Mouse (Mus musculus): ENCODE results near the gene Syne3. TPM values are rescaled to one million over a fixed set of nuclear protein-coding genes. Genes with fewer than 3 reads are reported as not detected.

Syne3 gene
- total RNA-seq, 1 experiment, result 1.5 TPM

DNA sequence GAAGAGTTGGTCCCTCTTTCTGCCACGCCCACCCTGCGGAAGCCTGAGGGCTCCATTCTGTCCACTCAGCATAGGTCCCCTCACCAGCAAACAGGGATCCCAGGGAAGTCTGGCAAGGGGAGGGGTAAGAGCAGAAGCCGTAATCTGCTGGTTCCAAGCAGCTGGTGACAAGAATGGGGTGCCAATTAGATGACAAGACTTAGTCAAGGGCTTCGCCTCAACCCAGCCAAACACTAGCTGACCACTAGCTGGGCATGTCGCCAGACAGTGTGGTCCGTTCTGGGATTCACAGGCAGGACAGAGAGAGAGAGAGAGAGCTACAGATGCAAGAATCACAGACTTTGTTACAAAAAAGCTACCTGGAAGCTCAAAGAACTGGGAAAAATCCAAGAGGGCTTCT lies 36.7 kb downstream of the Syne3 start:
- Histone ChIP-seq H3K36me3 (ENCODE audit: control insufficient read depth, insufficient read depth, low read length, poor library complexity, severe bottlenecking) (no peaks in the 10 kb centered on the region), H3K27ac (ENCODE audit: insufficient read depth, low read depth, low read length, poor library complexity, severe bottlenecking) (no peak overlapping the region), H3K9ac (ENCODE audit: insufficient read depth, low read depth, low read length, poor library complexity, severe bottlenecking) (no peak overlapping the region), H3K4me3 (ENCODE audit: insufficient read depth in 1 of 2, low read depth in 1 of 2, low read length in 2 of 2, poor library complexity in 1 of 2, severe bottlenecking in 1 of 2) (no peak overlapping the region), H3K9me3 (ENCODE audit: control insufficient read depth, insufficient read depth, low read depth, low read length) (no peaks in the 10 kb centered on the region), H3K4me1 (ENCODE audit: control insufficient read depth in 2 of 2, insufficient read depth in 2 of 2, low read length in 2 of 2, poor library complexity in 1 of 2) (no peaks in the 10 kb centered on the region)
- in situ Hi-C loops (cut with MboI; ENCODE audit: low sequenced_read_pairs in 2 of 2, unreplicated experiment in 2 of 2), result no loop called here
- TF ChIP-seq ZNF384 (IDR thresholded peaks at IDR 0.05; ENCODE audit: low read depth, low read length), result no peak
- TF ChIP-seq ZC3H11A (IDR thresholded peaks at IDR 0.05; ENCODE audit: borderline replicate concordance, low read depth, low read length), result no peak
- no peak for TF ChIP-seq CHD2 (IDR thresholded peaks at IDR 0.05; ENCODE audit: low read depth, low read length)
- no peak for TF ChIP-seq HCFC1 (IDR thresholded peaks at IDR 0.05; ENCODE audit: borderline replicate concordance, insufficient read depth, low read length)
- no peak for TF ChIP-seq MAFK (IDR thresholded peaks at IDR 0.05; ENCODE audit: insufficient read depth, low read depth, low read length)
- DNase-seq (ENCODE audit: low read depth, low spot score), result no peak

DNA sequence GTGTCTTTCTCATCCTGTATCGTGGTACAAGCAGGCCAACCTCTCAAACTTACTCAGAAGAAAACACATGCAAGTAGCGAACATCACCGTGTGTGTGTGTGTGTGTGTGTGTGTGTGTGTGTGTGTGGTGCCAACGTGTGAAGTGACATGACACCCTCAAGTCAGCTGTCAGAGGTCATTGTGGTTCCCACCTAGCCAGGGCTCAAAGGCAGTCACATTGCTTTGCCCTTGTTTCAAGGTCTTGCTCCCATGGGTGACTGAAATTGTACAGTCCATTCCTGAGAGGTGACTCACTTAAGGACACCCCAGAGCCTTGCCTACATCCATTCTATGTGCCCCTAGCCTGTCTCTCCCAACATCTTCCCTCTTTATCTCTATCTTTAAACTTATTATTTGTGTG lies 40.0 kb downstream of the Syne3 start:
- H3K4me1 ChIP-seq (ENCODE audit: control insufficient read depth in 2 of 2, insufficient read depth in 2 of 2, low read length in 2 of 2, poor library complexity in 1 of 2), result no peaks in the 10 kb centered on the region
- TF ChIP-seq MAFK (IDR thresholded peaks at IDR 0.05; ENCODE audit: insufficient read depth, low read depth, low read length) (no peak), ZNF384 (IDR thresholded peaks at IDR 0.05; ENCODE audit: low read depth, low read length) (no peak), ZC3H11A (IDR thresholded peaks at IDR 0.05; ENCODE audit: borderline replicate concordance, low read depth, low read length) (no peak), HCFC1 (IDR thresholded peaks at IDR 0.05; ENCODE audit: borderline replicate concordance, insufficient read depth, low read length) (no peak), CHD2 (IDR thresholded peaks at IDR 0.05; ENCODE audit: low read depth, low read length) (no peak)
- no peaks in the 10 kb centered on the region for H3K36me3 ChIP-seq (ENCODE audit: control insufficient read depth, insufficient read depth, low read length, poor library complexity, severe bottlenecking)
- H3K9ac ChIP-seq (ENCODE audit: insufficient read depth, low read depth, low read length, poor library complexity, severe bottlenecking), result no peak overlapping the region
- no peak overlapping the region for H3K4me3 ChIP-seq (ENCODE audit: insufficient read depth in 1 of 2, low read depth in 1 of 2, low read length in 2 of 2, poor library complexity in 1 of 2, severe bottlenecking in 1 of 2)
- H3K27ac ChIP-seq (ENCODE audit: insufficient read depth, low read depth, low read length, poor library complexity, severe bottlenecking), result no peak overlapping the region
- in situ Hi-C loops (cut with MboI; ENCODE audit: low sequenced_read_pairs in 2 of 2, unreplicated experiment in 2 of 2), result no loop called here
- no peak for DNase-seq (ENCODE audit: low read depth, low spot score)
- no peaks in the 10 kb centered on the region for H3K9me3 ChIP-seq (ENCODE audit: control insufficient read depth, insufficient read depth, low read depth, low read length)

DNA sequence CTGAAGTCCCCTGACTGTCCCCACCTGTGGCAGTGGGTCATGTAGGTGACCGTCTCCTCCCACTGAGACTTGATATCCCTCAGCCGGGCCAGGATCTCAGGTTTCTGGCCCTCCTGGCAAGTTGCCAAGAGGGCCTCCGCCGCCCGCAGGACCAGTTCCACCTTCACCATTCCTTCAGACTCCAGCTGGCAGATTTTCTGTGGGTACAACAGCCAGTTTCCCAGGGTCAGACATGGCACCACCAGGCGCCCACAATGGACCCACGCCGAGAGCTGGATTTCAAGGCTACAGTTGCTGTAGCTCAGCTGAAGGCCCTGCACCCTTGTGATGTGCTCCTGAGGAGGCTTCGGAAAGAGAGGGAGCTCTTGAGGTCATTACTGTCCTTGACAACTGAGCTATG lies 40.4 kb downstream of the Syne3 start:
- TF ChIP-seq HCFC1 (IDR thresholded peaks at IDR 0.05; ENCODE audit: borderline replicate concordance, insufficient read depth, low read length) (no peak), MAFK (IDR thresholded peaks at IDR 0.05; ENCODE audit: insufficient read depth, low read depth, low read length) (no peak), ZNF384 (IDR thresholded peaks at IDR 0.05; ENCODE audit: low read depth, low read length) (no peak), CHD2 (IDR thresholded peaks at IDR 0.05; ENCODE audit: low read depth, low read length) (no peak), ZC3H11A (IDR thresholded peaks at IDR 0.05; ENCODE audit: borderline replicate concordance, low read depth, low read length) (no peak)
- no peak for DNase-seq (ENCODE audit: low read depth, low spot score)
- Histone ChIP-seq H3K4me3 (ENCODE audit: insufficient read depth in 1 of 2, low read depth in 1 of 2, low read length in 2 of 2, poor library complexity in 1 of 2, severe bottlenecking in 1 of 2) (no peak overlapping the region), H3K9me3 (ENCODE audit: control insufficient read depth, insufficient read depth, low read depth, low read length) (no peaks in the 10 kb centered on the region), H3K9ac (ENCODE audit: insufficient read depth, low read depth, low read length, poor library complexity, severe bottlenecking) (no peak overlapping the region), H3K36me3 (ENCODE audit: control insufficient read depth, insufficient read depth, low read length, poor library complexity, severe bottlenecking) (no peaks in the 10 kb centered on the region), H3K4me1 (ENCODE audit: control insufficient read depth in 2 of 2, insufficient read depth in 2 of 2, low read length in 2 of 2, poor library complexity in 1 of 2) (no peaks in the 10 kb centered on the region), H3K27ac (ENCODE audit: insufficient read depth, low read depth, low read length, poor library complexity, severe bottlenecking) (no peak overlapping the region)
- in situ Hi-C loops (cut with MboI; ENCODE audit: low sequenced_read_pairs in 2 of 2, unreplicated experiment in 2 of 2), result no loop called here

DNA sequence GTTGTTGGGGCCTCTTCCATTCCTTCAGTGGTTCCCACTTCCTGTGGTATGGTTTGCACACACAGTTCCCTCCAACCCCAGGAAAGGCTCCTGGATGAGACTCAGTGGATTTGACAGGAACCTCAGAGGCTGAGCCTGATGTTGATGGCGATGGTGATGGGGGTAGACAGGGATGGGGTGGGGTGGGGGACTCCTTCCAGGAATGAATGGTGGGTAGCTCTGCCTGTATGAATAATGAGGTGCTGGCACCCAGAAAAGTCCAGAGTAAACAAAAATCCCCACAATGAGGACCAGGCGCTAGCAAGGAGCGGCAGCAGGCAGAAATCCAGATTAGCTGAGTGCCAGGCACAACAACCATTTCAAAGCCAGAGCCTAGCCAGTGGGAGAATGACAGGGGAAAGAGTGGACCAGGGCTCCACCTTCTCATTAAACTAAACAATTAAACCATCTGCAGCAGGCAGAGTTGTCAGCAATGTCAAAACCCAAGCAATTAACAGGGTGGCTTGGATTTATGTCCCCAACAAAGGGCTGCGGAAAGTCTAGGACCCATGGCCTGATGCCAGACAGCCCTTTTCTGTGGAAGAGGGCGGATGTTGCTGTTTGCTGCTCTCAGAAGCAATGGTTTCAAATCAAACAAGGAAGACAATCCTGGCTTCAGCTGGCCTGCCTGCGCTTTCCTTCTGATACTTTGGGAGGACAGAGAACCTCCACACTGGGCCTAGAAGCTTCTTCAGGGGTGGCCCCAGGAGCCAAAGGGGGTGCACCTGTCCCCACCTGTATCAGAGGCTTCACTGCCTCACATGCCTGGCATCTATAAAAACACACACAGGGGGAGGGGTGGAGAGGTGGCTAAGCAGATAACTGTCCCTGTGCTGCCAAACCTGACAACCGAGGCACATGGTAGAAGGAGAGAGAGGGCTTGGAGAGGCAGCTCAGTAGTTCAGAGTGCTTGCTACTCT lies 44.4 kb downstream of the Syne3 start:
- DNase-seq (ENCODE audit: low read depth, low spot score), result no peak
- no peak overlapping the region for H3K4me3 ChIP-seq (ENCODE audit: insufficient read depth in 1 of 2, low read depth in 1 of 2, low read length in 2 of 2, poor library complexity in 1 of 2, severe bottlenecking in 1 of 2)
- no peaks in the 10 kb centered on the region for H3K36me3 ChIP-seq (ENCODE audit: control insufficient read depth, insufficient read depth, low read length, poor library complexity, severe bottlenecking)
- H3K9me3 ChIP-seq (ENCODE audit: control insufficient read depth, insufficient read depth, low read depth, low read length), result no peaks in the 10 kb centered on the region
- no peak overlapping the region for H3K9ac ChIP-seq (ENCODE audit: insufficient read depth, low read depth, low read length, poor library complexity, severe bottlenecking)
- H3K4me1 ChIP-seq (ENCODE audit: control insufficient read depth in 2 of 2, insufficient read depth in 2 of 2, low read length in 2 of 2, poor library complexity in 1 of 2), result no peaks in the 10 kb centered on the region
- in situ Hi-C loops (cut with MboI; ENCODE audit: low sequenced_read_pairs in 2 of 2, unreplicated experiment in 2 of 2), result no loop called here
- TF ChIP-seq CHD2 (IDR thresholded peaks at IDR 0.05; ENCODE audit: low read depth, low read length) (no peak), ZNF384 (IDR thresholded peaks at IDR 0.05; ENCODE audit: low read depth, low read length) (no peak), MAFK (IDR thresholded peaks at IDR 0.05; ENCODE audit: insufficient read depth, low read depth, low read length) (no peak)
- no peak overlapping the region for H3K27ac ChIP-seq (ENCODE audit: insufficient read depth, low read depth, low read length, poor library complexity, severe bottlenecking)
